31 mouse cellular contexts compared by ENCODE assay signal in genomic region chr7:136126393-136126792, GRCm38 (mm10).
"Had no signal": no experiment of that assay in that cellular context is flagged by ENCODE, and none has a peak within 500 bp of the region (broad histone marks: within the 10 kb centered on the region; RNA-seq: fewer than 3 reads in every experiment).

No protein-coding gene starts in this region.

- H3K9me3 ChIP-seq: limb, embryonic 10.5 days; limb, embryonic 12.5 days; limb, embryonic 13.5 days; limb, embryonic 15.5 days; liver, embryonic 12.5 days; liver, embryonic 13.5 days; liver, embryonic 15.5 days; lung, embryonic 15.5 days; megakaryocyte, embryonic 14.5 days; midbrain, embryonic 10.5 days; midbrain, embryonic 12.5 days; midbrain, embryonic 13.5 days; midbrain, embryonic 15.5 days; neural tube, embryonic 12.5 days had no signal

- H3K27me3 ChIP-seq: liver, embryonic 12.5 days; liver, embryonic 13.5 days; liver, embryonic 15.5 days; lung, embryonic 15.5 days; megakaryocyte, embryonic 14.5 days; neural tube, embryonic 12.5 days had no signal

- H3K9ac ChIP-seq: limb, embryonic 12.5 days; limb, embryonic 13.5 days; limb, embryonic 15.5 days; liver, embryonic 12.5 days; liver, embryonic 13.5 days; liver, embryonic 14.5 days; liver, embryonic 15.5 days; liver, postnatal 0 days; lung, embryonic 14.5 days; lung, embryonic 15.5 days; midbrain, embryonic 12.5 days; midbrain, embryonic 13.5 days; midbrain, embryonic 15.5 days; neural tube, embryonic 12.5 days had no signal

- H3K4me2 ChIP-seq: limb, embryonic 12.5 days; limb, embryonic 13.5 days; limb, embryonic 15.5 days; liver, embryonic 11.5 days; liver, embryonic 12.5 days; liver, embryonic 13.5 days; liver, embryonic 15.5 days; lung, embryonic 14.5 days; lung, embryonic 15.5 days; midbrain, embryonic 12.5 days; midbrain, embryonic 13.5 days; midbrain, embryonic 15.5 days; neural tube, embryonic 12.5 days had no signal

- H3K4me3 ChIP-seq: left cerebral cortex, adult 2 months; limb, embryonic 10.5 days; limb, embryonic 12.5 days; limb, embryonic 13.5 days; limb, embryonic 15.5 days; liver, embryonic 12.5 days; liver, embryonic 13.5 days; liver, embryonic 15.5 days; lung, embryonic 15.5 days; midbrain, embryonic 10.5 days; midbrain, embryonic 12.5 days; midbrain, embryonic 13.5 days; midbrain, embryonic 15.5 days; myocyte; neural tube, embryonic 12.5 days had no signal

- H3K4me1 ChIP-seq: liver, embryonic 12.5 days; liver, embryonic 13.5 days; liver, embryonic 15.5 days; megakaryocyte, embryonic 14.5 days; neural tube, embryonic 12.5 days had no signal

- H3K27ac ChIP-seq: left cerebral cortex, adult 2 months; limb, embryonic 10.5 days; limb, embryonic 12.5 days; limb, embryonic 13.5 days; limb, embryonic 15.5 days; liver, embryonic 12.5 days; liver, embryonic 13.5 days; liver, embryonic 14.5 days; liver, embryonic 15.5 days; lung, embryonic 15.5 days; macrophage; midbrain, embryonic 10.5 days; midbrain, embryonic 12.5 days; midbrain, embryonic 13.5 days; midbrain, embryonic 15.5 days; neural tube, embryonic 12.5 days had no signal

- DNase-seq: left cerebral cortex, postnatal 4 days; liver; liver, embryonic 13.5 days; liver, postnatal 0 days; lung, adult 18-20 months; lung, adult 2 months; lung, embryonic 14.5 days; lung, postnatal 10 days; lung, postnatal 14 days; lung, postnatal 36 days; lung, postnatal 4 days had no signal

- ATAC-seq: liver, embryonic 12.5 days; liver, postnatal 0 days; lung, postnatal 0 days; midbrain, embryonic 13.5 days; midbrain, embryonic 15.5 days; midbrain, embryonic 16.5 days had no signal

- H3K36me3 ChIP-seq: limb, embryonic 10.5 days; limb, embryonic 12.5 days; limb, embryonic 13.5 days; limb, embryonic 15.5 days; liver, embryonic 12.5 days; liver, embryonic 13.5 days; liver, embryonic 15.5 days; lung, embryonic 15.5 days; midbrain, embryonic 10.5 days; midbrain, embryonic 12.5 days; midbrain, embryonic 13.5 days; midbrain, embryonic 15.5 days; neural tube, embryonic 12.5 days had no signal
